Mouse (Mus musculus) hindlimb bud, embryonic 11.5 days (tissue): Measurements from ENCODE around the gene Csrnp1.

Source experiments
- DNase-seq: peaks from one replicate; pipeline ENCODE4 v3.0.0-alpha.2; 2012; ENCODE audit warnings: low read depth, low spot score; ENCODE audit errors: extremely low spot score

Gene Csrnp1

DNA sequence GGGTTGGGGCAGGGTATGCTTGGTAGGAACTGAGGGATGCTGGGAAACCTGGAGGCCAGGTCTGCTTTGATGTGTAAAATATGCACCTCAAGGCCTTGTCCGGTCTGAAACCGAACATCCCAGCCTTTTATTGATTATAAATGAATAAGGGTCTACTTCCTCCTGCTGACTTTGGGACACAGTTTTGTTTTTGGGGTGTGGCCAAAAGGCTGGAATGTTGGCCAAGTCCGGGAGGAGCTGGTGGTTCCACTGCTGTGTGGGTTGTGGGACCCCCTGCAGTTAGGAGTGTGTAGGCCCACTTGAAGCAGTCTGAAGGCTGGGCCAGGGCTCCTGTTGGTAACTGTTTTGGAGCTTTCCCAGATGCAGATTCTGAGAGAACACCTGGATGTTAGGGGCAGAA, 21.5 kb upstream of the Csrnp1 start:
- DNase-seq, result no peak

DNA sequence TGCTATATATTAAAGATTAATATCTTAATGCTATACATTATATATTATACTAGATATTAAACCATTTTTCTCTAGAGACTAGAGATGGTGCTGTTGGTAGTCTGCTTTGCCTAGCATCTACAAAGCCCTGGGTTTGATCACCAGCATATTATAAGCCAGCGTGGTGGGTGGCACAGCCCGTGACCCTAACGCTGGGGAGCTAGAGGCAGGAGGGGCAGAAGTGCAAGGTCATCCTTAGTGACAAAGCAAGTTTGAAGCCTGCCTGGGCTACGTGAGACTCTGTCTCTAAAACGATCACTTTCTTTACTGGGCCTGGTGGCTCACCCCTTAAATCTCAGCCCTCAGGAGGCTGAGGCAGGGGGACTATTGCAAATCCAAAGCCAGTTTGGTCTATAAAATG, 18.4 kb upstream of the Csrnp1 start:
- DNase-seq, result no peak

- peak; percentile 80 for DNase-seq
Observed at GRCm38 (mm10) chr9:120001945-120002725, 17.7 kb upstream of the Csrnp1 start.

DNA sequence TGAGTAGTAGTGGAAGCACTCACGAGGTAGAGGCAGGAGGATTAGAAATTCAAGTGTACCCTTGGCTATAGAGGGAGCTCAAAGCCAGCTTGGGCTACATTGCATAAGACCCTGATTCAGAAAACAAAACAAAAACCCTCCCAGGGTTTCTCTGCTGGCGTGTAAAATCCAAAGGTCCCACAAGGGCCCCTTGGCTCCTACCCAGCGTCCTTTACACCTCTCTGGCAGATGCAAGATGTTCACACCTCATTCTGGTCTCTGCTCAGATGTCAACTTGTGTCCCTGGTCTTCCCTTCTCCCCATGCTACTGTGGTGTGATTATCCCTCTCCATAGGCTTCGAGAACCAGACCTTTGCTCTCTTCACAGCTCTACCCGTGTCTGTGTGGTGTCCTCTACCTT, 16.3 kb upstream of the Csrnp1 start:
- DNase-seq, result no peak

GRCm38 (mm10) chr9:119999636-120000035, 15.2 kb upstream of the Csrnp1 start:
- DNase-seq, result no peak

DNA sequence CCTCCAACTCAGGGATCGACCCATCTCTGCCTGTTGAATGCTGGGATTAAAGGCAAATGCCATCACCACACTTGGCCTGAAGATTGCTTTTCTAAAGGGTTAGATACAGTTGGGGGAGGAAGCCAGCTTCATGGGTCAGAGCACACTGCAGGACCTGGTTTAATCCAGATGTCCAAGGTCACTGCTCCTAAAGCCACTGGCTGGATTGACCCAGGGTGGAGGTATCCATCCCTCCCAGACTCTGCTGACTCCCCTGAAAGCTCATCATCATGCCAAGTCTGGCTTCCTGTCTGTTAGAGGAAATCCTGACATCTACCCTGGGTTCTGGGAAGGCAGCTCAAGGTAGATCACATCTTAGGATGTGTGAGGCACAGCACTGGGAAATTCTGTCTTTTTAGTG, 14.3 kb upstream of the Csrnp1 start:
- DNase-seq, result no peak

DNA sequence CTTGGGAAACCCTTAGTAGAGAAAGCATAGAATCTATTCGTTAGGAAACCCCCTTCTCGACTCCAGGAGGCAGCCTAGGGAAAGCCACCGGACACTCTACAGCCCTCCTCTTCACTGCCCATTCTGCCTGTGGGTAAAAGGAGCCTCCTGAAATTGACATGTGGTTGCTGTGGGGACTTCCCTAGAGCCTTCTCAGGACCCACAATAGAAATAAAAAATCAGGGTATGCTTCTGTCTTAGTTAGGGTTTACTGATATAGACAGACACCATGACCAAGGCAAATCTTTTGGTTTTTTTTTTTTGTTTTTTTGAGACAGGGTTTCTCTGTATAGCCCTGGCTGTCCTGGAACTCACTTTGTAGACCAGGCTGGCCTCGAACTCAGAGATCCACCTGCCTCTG, 11.6 kb upstream of the Csrnp1 start:
- DNase-seq, result no peak

- DNase-seq, result no peak
Observed at GRCm38 (mm10) chr9:119994207-119994606, 9.7 kb upstream of the Csrnp1 start.

GRCm38 (mm10) chr9:119993092-119993844, 8.8 kb upstream of the Csrnp1 start:
- no peak for DNase-seq

GRCm38 (mm10) chr9:119991310-119991709, 6.9 kb upstream of the Csrnp1 start:
- no peak for DNase-seq

DNA sequence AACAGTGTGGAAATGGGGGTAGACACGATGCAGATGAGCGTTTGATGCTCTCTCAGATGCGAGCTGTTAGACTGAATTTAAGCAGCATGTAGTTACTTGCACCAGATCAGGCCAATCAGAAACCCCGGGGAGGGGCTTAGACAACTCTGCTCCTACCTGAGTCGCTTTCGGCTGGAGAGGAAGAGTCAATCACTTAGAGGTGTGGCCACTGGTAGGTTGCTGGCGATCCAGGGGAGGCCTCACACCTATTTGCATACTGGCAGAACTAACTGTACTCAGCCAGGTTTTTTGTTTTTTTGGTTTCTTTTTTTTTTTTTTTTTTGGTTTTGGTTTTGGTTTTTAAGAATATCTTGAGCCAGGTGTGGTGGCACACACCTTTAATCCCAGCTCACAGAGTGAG, 3.8 kb upstream of the Csrnp1 start:
- DNase-seq, result no peak

GRCm38 (mm10) chr9:119985881-119986574, 1.6 kb upstream of the Csrnp1 start:
- DNase-seq, result no peak

DNA sequence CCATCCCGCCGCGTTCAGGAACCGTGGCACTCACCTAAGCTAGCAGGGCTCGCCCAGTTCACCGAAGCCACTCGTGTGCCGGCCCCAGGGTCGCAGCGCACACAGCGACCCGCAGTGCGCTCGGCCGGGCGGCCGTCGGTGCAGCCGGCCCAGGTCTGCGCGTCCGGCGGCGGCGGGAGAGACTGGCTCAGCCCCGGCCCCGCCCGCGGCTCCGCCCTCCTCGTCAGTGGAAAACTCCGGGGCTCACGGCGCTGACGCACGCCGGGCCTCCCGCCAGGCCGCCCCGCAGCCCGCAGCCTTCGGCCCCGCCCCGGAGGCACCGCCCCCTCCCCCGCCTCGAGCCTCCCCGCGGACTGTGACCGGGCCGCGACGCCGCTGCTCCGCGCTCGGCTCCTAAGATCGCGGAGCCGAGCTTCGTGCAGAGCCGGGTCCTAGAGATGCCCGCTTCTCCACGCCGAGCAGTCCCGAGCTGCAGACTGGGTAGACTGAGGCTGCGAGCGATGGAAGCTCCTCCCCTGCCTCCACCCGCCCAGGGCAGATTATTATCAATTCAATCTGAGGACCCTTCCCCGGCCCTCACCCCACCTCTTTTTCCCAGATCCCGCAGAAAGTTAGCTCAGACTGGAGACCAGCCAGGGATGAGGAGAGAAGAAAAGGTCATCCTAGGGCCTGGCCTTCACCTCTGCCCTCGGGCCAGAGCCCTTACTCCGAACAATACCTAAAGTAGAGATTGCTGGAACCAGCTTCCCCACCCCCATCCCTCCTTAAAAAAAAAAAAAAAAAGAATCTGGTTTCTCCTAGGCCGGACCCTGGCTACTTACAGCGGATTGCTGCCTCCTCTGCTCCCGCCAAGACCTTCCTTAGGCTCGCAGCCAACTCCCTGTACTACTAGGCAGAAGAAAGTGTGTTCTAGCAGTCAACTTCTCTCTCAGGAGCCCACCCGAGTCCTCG, 598 bp downstream of the Csrnp1 start:
- DNase-seq, result no peak

DNA sequence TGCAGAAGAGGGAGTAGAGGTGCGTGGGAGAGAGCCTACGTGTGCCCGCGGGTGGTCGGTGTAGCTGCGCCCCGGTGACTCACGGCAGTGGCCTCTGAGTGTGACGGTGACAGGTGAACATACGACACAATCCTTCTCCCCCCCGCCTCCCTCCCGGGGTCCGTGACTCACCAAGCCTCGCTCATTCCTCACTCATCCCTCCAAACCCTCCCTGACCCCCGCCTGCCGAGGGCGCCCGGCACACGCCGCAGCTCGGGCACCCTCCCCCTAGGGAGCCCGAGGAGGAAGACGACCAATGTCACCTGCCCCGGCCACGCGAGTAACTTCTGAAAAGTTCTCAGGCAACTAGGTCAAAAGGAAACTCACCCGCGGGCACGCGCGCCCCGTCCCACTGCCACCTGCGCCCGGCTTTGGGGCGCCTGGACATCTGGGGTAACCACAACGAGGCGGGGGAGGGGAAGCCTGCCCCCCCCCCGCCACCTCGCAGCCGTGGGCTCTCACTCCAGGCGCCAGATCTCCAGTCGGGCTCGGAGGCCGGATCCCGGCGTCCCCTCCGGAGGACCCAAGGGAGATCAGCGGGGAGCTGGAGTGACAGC, 1.4 kb downstream of the Csrnp1 start:
- no peak for DNase-seq

DNA sequence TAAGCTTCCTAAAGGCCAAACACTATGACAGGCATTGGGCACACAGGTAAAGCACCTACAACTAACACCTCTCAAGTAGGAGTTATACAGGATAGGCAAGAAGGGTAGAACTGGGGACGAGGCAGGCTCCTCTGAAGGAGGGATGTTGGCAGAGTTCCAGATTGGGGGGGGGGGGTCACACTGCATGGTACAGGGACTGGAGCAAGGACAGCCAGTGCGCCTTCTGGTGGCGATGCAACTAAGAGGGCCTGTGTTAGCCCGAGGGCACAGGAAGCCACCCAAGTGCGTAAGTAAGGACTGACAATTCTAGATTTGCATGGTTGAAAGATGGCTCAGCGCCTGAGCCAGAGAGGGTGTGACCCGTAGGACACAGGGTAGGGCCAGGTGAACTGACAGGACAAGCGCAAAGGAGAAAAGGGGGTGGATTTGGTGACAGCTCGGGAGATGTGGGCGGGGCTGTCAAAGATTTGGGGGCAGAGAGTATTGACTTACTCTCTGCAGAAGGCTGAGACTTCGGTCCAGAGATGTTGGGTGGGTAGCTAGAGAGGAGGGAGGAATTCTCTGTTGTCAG, 2.1 kb downstream of the Csrnp1 start:
- DNase-seq, result no peak

GRCm38 (mm10) chr9:119981183-119982179, 3.0 kb downstream of the Csrnp1 start:
- no peak for DNase-seq

GRCm38 (mm10) chr9:119980770-119981182, 3.7 kb downstream of the Csrnp1 start:
- DNase-seq, result no peak

GRCm38 (mm10) chr9:119979749-119980148, 4.7 kb downstream of the Csrnp1 start:
- DNase-seq, result no peak
